Mouse (Mus musculus) megakaryocyte progenitor cell, adult 5-6 weeks (primary cell): ENCODE measurements around the gene Trim25. TPM values are rescaled to one million over a fixed set of nuclear protein-coding genes. Genes with fewer than 3 reads are reported as not detected.
"Not testable (repeated sequence)": the region's sequence is repeated elsewhere in the genome, so short reads cannot be mapped to it uniquely, and the experiment has no call there.

Source experiments
- ATAC-seq: replicated peaks from 2 replicates; pipeline ENCODE4 v1.8.0; 2016; ENCODE audit warnings: mild to moderate bottlenecking, moderate TSS enrichment, inconsistent platforms; ENCODE audit not compliant: poor library complexity
- total RNA-seq, 2 experiments: library from RNA; stranded (forward) in 1 of 2; stranded (reverse) in 1 of 2; fragments of 157-497, 149-512 nt in 1 of 2; fragments of 200-1000 nt in 1 of 2; gene quantifications; 2 replicates each; pipeline versions ENCODE4 v1.2.3 to v1.2.4; 2015 to 2017

Trim25 gene
- total RNA-seq, 2 experiments from 2014 or later: 16.7 to 28.2 TPM

DNA sequence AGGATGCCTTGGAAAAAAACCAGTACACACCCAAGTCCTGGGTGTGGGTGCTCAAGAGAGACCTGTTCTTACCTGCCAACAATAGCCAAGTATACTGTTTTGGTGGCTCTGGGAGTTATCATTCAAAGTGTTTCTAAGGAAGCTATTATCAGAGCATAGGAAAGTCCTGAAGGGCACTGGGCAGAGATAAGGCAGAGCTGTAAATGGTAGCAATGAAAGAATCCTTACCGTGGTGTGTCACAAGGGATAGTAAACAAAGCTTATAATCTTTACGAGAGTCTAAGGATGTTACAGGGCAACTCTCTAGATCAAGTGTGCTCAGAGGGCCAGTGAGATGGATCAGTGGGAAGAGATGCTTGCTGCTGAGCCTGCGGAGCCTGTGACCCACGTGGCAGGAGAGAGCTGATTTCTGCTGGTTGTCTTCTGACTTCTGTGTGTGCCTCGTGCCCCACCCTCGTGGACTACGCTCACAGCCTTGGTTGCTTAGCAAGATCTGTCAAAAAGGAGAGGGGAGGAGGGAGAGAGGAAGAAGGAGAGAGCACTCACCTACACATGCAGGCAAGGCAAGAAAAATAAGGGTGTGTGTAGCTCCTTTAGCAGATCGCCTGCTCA lies 23.1 kb downstream of the Trim25 start:
- no peak; the same call in 1 of the 2 replicates for ATAC-seq

GRCm38 (mm10) chr11:89023477-89023876 lies 24.3 kb downstream of the Trim25 start:
- ATAC-seq: no peak

- peak; percentile 76 for ATAC-seq
Observed at GRCm38 (mm10) chr11:89024181-89024881, 25.2 kb downstream of the Trim25 start.

GRCm38 (mm10) chr11:89025603-89026002 lies 26.4 kb downstream of the Trim25 start:
- ATAC-seq: no peak

- no peak for ATAC-seq
Observed at GRCm38 (mm10) chr11:89026117-89026516, 26.9 kb downstream of the Trim25 start.

DNA sequence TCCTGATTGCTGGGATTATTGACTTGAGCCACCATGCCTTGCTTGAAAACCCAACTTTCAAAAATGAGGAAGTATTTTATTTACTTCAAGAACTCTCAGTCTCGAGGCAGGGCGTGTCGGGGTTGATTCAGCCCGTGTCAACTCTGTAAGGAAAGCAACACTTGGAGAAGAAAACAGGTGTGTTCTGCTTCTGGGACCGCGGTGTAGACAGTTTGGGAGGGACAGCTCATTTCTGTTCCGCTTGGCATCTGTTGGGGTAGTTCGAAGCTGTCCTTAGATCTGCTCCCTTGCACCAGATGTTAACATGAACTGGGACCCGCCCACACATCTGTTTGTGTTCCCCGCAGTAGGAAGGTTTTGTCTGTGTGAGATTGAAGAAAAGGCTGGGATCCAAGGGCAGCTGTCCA lies 28.8 kb downstream of the Trim25 start:
- ATAC-seq: peak; percentile 38

DNA sequence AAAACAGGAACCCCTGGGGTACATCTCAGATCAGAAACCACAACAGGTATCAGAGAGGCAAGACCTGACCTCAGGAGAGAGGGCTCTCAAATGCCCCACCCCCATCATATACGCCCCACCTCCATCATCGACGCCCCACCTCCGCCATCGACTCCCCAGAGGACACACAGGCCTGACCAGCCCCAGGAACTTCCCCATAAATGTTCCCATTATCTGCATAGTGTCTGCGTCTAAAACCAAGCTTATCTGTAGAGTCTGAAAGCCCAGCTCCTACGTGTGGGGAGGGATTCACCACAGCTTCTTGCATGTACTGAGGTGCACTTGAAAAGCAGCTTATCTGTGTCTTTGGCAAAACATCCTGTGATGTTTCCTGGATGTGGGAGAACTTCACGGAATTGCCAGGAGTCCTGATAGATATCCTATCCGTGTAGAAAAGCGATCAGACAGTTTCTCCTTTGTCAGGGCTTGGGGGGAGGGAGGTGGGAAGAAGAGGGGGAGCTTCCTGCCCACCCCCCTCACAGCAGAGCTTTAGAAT lies 29.8 kb downstream of the Trim25 start:
- ATAC-seq: peak; percentile 64

DNA sequence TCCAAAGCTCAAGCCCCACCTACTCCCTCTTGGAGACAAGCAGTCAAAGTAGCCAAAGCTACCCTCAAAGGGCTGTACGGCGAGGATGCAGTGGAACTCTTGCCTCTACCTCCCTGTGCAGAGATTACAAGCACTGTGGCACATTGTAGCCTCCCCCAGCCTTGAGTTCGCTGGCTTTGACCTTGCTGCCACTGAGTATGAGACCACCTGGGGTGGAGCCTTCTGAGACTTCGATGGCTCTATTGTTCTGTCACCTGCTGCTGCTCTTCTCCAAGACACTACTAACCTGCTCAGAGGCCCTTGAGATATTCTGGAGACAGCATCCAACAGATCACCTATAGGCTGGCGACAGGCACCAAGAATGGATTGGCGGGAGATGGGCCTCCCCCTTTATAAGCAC lies 31.4 kb downstream of the Trim25 start:
- ATAC-seq: no peak

DNA sequence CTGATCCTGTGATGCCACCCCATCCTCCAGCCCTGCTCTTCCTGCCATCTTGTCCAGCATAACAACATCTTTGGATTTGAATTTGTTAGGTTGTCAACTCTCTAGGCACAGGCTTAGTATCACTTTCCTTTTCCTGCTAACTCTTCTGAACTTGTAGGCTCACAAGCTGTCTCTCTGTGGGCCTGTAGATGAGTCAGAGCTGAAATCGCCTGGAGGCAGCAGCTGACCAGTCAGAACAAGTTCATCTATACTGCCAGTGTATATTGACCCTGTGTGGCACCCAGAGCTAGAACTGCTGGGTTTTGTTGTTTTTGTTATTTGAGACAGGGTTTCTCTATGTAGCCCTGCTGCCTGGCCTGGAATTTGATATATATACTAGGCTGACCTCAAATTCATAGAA lies 32.0 kb downstream of the Trim25 start:
- ATAC-seq: no peak

DNA sequence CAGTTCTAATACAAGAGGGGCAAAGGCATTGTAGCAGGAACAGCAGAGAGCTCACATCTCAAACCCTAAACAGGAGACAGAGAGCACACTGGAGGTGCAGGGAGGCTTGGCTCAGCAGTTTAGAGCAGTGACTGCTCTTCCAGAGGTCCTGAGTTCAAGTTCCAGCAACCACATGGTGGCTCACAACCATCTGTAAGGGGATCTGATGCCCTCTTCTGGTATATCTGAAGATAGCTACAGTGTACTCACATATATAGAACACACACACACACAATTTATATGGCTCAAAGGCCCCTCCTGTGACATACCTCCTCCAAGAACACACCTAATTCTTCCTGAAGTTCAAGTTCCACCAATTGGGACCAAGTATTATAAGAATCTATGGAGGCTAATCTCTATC lies 35.4 kb downstream of the Trim25 start:
- no peak for ATAC-seq

DNA sequence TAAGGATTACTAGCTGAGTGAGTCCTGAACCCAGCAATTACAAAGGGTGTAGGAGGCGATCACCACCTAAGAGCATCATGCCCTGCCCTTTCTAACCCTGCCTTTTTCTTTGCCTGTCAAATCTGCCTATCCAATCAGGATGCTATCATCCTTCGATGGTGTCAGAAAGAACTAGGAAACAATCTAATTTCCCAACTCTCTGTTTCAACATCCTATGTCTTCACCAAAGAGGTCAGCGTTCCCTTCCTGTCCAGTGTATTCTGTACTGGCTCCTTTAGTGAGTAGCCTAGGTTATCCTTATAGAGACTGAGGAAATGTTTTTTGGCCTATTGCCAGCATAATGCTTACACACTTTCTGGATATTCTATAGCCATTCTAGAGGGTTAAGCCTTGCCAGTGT lies 36.4 kb downstream of the Trim25 start:
- peak; percentile 60 for ATAC-seq

- no peak for ATAC-seq
Observed at GRCm38 (mm10) chr11:89038496-89038895, 39.3 kb downstream of the Trim25 start.

DNA sequence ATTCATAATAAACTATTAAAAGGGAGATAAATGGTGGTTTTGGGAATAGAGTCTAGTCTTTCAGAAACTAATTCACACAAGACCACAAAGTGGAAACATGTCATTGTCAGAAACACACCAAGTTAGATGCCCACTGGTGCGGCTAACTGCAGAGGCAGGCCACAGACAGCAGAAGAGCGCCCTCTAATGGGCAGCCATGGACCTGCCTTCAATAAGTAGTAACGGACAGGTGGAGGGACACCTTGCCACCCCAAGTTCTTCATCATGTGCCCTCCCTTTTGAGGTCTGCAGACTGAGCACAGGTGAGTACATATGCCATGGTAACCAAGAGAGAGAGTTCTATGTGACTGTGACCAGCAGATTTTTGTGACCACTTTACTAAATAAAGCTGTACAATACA lies 40.1 kb downstream of the Trim25 start:
- peak; percentile 84 for ATAC-seq

GRCm38 (mm10) chr11:89041073-89041472 lies 41.9 kb downstream of the Trim25 start:
- ATAC-seq: not testable (repeated sequence)

DNA sequence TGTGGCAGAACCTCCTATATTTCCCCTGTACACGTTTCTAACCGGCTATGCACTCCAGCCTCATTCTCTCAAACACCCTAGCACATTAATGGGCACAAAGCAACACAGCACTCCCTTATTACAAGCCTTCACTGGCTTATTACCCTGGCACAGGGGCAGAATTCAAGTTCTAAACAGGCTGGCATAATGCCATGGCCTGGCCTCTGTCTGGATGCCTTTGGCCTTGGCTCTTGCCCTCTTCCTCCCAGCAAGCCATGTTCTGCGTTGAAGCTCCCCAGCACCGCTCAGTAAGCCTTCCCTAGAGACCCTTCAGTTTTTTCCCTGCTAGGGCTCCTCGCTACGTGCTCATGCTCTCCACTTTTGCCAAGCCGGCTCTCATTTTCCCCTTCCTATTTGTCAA lies 43.9 kb downstream of the Trim25 start:
- no peak for ATAC-seq

- ATAC-seq: not testable (repeated sequence)
Observed at GRCm38 (mm10) chr11:89045501-89045900, 46.3 kb downstream of the Trim25 start.

DNA sequence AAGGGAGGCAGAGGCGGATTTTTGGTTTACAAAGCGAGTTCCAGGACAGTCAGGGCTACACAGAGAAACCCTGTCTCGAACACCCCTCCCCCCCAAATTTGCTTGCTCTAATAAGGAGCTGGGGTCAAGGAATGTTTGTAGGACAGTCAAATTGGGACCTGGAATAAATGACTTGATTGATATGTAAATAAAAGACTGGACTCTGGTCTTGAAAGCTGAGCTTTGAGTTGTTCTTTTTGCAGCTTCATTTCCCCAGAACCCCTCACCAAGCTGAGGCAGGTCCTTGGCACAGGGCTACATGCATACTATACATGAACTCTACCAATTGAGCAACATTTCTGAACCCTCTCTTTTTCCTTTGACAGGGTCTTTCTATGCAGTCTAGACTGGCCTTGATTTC lies 46.8 kb downstream of the Trim25 start:
- no peak for ATAC-seq

- peak; percentile 55; the same call in 1 of the 2 replicates for ATAC-seq
Observed at GRCm38 (mm10) chr11:89051767-89052166, 52.6 kb downstream of the Trim25 start.

GRCm38 (mm10) chr11:89055931-89056690 lies 56.9 kb downstream of the Trim25 start:
- ATAC-seq: no peak

DNA sequence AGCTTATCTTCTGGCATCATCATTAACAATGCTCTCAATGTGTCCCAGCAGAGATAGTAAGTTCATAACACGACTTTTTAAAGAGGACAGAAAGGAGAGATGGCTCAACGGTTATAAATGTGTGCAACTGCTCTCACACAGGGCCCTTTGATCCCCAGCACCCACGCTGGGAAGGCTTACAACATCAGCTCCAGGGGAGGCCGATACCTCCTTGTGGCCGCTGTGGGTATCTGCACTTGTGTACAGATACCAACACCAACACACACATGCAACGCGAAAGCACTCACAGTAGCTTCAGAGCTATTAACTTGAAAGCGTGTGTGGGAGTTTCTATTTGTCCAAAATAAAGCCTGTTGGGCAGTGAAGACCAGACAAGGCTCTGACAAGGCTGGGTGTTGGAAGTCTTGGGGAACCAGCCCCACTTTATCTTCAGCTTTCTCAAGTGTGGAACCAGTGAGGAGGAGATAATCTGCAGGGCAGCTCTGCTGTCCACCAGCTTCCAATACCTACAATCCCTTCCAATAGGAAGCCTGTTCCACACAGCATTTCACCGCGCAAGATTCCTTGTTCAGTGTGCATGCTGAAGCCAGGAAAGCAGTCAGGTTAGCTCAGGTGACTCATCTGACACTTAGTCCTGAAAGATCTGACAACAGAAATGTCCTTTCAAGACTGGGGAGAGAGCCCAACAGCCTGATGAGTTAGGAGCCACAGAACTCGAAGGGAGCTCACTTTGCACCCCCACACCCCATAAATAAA lies 59.5 kb downstream of the Trim25 start:
- peak; percentile 53 for ATAC-seq

- peak; percentile 38 for ATAC-seq
Observed at GRCm38 (mm10) chr11:89059919-89060422, 60.8 kb downstream of the Trim25 start.
